Mouse (Mus musculus) kidney, postnatal 0 days (tissue): ENCODE measurements at regions not wholly inside any gene's neighbourhood (a gene's known extent, or its start where the extent isn't known, plus 50 kb on each side); places are given as distances from the start of the nearest gene placed in this dataset.
A peak's percentile ranks its signal among the peaks of the same experiment; 100 is the strongest.

ENCODE experiments used
- ATAC-seq: fragments of 200-750 bp; cut with Nextera tagmentation; replicated peaks from 2 replicates; pipeline ENCODE4 v1.8.0; 2017; ENCODE audit warnings: low read depth, moderate number of reproducible peaks, moderate TSS enrichment, moderate library complexity; ENCODE audit not compliant: low FRiP score
- DNase-seq: peaks from one replicate; pipeline ENCODE4 v3.0.0-alpha.2; 2016; ENCODE audit warnings: low spot score
- H3K27ac ChIP-seq: fragments of 300-500 bp; sonication (generic); 2 replicates; pipeline ENCODE4 v1.5.1; 2014; ENCODE audit warnings: mild to moderate bottlenecking
- H3K27me3 ChIP-seq: fragments of 300-500 bp; sonication (generic); 2 replicates; pipeline ENCODE4 v1.6.1; 2014; ENCODE audit warnings: low read length, mixed read lengths; ENCODE audit not compliant: insufficient read depth
- H3K36me3 ChIP-seq: fragments of 300-500 bp; sonication (generic); 2 replicates; pipeline ENCODE4 v1.6.1; 2014; ENCODE audit warnings: low read length, mixed read lengths; ENCODE audit not compliant: insufficient read depth
- H3K4me1 ChIP-seq: fragments of 300-500 bp; sonication (generic); replicated peaks from 2 replicates; pipeline ENCODE4 v1.6.1; 2014; ENCODE audit warnings: antibody characterized with exemption, low read length, mixed read lengths; ENCODE audit not compliant: insufficient read depth
- H3K4me2 ChIP-seq: fragments of 300-500 bp; sonication (generic); 2 replicates; pipeline ENCODE4 v1.6.1; 2014; ENCODE audit warnings: mild to moderate bottlenecking, low read length, moderate library complexity, mixed read lengths
- H3K4me3 ChIP-seq: fragments of 300-500 bp; sonication (generic); replicated peaks from 2 replicates; pipeline ENCODE4 v1.5.1; 2014; ENCODE audit warnings: low read depth, low read length
- H3K9ac ChIP-seq: fragments of 300-500 bp; sonication (generic); 2 replicates; pipeline ENCODE4 v1.6.1; 2014; ENCODE audit warnings: low read depth, low read length
- H3K9me3 ChIP-seq: fragments of 300-500 bp; sonication (generic); replicated peaks from 2 replicates; pipeline ENCODE4 v1.6.1; 2016; ENCODE audit warnings: low read length, inconsistent platforms, mixed read lengths
- CTCF ChIP-seq: IDR thresholded peaks from 2 replicates; pipeline ENCODE4 v1.5.1; 2016; ENCODE audit warnings: antibody characterized with exemption, low read depth, mild to moderate bottlenecking, moderate library complexity
- WGBS: fragments of 180-500 bp; shearing (Covaris S2); extraction: QIAGEN DNeasy Blood & Tissue Kit; methylation state at CpG from one replicate; pipeline ENCODE4 v1.1.7; 2014; 5-methylcytosine and 5-hydroxymethylcytosine counted together

DNA sequence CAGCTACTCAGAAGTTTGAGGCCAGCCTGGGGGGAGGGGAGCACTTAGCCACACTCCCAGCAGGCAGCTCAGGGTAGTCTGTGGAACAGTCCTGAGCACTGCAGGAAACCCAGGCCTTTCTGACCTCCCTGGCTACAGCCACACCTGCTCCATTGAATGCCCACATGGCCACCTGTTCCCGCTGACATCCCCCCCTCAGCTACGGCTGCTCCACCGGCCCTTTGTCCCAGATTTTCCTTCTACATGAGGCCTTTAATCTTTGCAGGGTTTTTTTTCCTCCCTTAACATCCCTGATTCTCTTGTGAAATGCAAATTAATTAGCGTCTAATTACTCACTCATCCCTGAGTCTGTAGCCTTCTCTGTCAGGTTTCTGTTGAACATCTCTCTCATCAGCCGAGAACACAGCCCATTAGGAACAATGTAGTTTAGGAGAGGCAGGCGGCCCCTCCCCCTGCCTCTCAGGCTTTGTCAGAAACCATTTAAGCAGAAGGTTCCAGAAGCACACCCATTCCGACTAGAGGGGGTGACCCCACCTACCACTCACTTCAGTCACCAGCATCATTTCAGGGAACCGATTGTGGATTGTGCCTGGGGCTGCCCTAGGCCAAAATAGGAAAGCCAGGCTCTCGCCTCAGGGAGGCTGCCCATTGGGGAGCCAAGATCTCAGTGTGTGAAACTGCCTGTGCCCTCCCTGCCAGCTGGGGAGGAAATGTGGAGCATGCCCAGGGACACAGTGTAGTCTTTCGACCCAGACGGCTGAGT is 78.8 kb upstream of the Tle3 start:
- TF ChIP-seq CTCF, result no peak
- no peak for ATAC-seq
- no peak overlapping the region for H3K27ac ChIP-seq
- H3K4me3 ChIP-seq, result no peak overlapping the region
- H3K4me2 ChIP-seq, result no peak overlapping the region
- 69% methylated on average over 11 of the region's 11 CpGs for WGBS
- no peak for DNase-seq
- H3K4me1 ChIP-seq, result no peaks in the 10 kb centered on the region
- no peaks in the 10 kb centered on the region for H3K27me3 ChIP-seq
- H3K9ac ChIP-seq, result no peak overlapping the region
- H3K9me3 ChIP-seq, result no peaks in the 10 kb centered on the region
- no peaks in the 10 kb centered on the region for H3K36me3 ChIP-seq

DNA sequence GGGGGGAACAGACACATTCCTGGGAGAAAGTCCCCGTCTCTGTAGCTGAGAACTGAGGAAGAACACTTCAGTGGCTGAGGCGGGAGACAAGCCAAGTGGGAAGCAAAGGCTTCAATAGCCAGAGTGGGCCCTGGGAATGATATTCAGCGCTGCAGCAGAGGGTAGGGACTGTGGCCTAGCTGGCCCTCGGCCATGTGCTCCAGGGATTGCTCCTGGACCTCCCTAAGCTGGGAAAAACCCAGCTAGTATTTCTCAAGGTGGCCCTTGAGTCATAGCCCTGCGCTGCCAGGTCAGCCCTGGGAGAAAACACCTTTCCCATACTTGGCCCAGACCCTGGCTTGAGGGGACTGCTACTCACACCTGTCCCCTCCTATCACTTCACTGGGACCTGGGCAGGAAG is 77.2 kb upstream of the Tle3 start:
- no peaks in the 10 kb centered on the region for H3K27me3 ChIP-seq
- H3K27ac ChIP-seq, result no peak overlapping the region

DNA sequence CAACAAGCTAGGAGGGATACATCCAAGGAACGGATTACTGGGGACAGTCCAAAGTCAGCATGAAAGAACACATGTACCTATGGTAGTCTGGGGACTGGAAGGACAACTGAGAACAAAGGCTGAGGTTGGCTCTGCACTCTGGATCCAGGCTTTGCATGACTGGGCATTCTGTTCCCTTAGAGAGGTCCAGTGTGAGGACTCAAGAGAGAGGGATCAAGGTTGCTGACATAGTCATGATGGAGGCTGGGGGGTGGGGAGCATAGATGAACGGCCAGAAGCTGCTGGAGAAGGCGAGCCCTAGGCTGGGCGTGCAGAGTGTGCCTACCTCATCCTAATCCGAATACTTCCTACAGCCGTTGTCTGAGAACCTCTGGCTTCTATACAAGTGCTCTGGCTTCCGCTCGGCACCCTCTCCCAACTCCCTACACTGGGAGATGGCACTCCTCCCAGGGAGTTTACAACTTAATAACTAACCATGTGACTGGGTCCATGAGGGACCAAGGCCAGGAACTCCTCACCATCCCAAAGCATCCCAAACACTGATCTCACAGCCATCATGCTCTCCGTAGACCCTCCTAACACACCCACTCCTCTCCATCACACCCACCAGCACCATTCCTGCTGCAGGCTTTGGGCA is 75.7 kb upstream of the Tle3 start:
- TF ChIP-seq CTCF, result no peak
- Histone ChIP-seq H3K9ac (no peak overlapping the region), H3K4me1 (no peaks in the 10 kb centered on the region), H3K4me2 (no peak overlapping the region), H3K27me3 (no peaks in the 10 kb centered on the region), H3K4me3 (no peak overlapping the region), H3K27ac (no peak overlapping the region), H3K36me3 (no peaks in the 10 kb centered on the region), H3K9me3 (no peaks in the 10 kb centered on the region)
- ATAC-seq, result peak; percentile 18; the same call in 1 of the 2 replicates
- no peak for DNase-seq
- 89% methylated on average over 9 of the region's 9 CpGs for WGBS

More for the DNA sequence above, 77.2 kb upstream of the Tle3 start:
- ATAC-seq (no peak), DNase-seq (no peak)
- 79% methylated on average over 5 of the region's 5 CpGs for WGBS
- no peak for TF ChIP-seq CTCF
- no peaks in the 10 kb centered on the region for H3K4me1 ChIP-seq
- H3K9ac ChIP-seq, result no peak overlapping the region
- H3K36me3 ChIP-seq, result no peaks in the 10 kb centered on the region
- no peak overlapping the region for H3K4me2 ChIP-seq
- H3K9me3 ChIP-seq, result no peaks in the 10 kb centered on the region
- no peak overlapping the region for H3K4me3 ChIP-seq

DNA sequence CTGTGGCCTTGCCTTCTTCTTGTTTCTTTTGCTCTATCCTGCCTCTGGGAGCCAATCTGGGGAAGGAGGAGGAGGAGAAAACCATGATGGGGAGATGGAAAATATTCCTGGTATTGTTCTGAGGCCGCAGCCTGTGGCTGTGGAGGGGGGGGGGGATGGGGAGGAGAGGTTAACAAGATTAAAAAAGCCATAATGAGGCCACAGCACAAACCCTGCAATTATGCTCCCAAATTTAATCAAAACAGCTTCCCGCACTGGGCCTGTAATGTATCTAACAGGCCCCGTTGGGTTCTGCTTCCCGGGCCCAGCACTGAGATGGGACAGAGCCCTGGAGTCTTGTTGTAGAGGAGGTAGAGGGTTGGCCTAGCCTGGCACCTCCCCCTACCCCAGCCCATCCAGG is 74.8 kb upstream of the Tle3 start:
- H3K4me1 ChIP-seq, result no peaks in the 10 kb centered on the region

DNA sequence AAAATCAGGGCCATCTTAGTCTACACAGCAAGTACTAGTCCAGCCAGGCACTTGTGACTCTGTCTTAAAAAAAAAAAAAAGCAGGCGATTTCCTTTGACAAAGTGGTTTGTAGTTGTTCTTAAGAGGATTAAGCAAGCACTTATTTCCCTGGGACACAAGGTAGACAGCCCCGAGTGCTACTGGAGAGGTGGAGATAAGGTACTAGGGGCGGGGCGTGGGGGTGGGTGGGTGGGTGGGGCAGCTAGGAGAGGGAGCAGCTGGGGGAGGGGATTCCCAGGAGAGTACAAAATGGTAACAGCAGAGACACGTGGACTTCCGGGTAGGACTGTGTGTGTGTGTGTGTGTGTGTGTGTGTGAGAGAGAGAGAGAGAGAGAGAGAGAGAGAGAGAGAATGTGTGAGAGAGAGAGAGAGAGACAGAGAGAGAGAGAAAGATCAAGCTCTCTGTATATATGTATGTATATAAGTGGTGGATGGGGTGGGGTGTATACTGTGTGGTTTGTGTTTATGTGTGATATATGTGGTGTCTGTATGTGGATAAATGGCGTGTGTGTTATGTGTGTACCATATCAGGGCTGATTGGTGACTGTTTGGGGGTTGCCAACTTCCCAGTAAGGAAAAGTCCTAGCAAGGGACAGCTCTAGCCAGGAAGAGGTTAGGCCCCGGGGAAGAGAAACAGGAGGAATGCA is 72.1 kb upstream of the Tle3 start:
- Histone ChIP-seq H3K27ac (no peak overlapping the region), H3K4me3 (no peak overlapping the region), H3K27me3 (no peaks in the 10 kb centered on the region), H3K4me1 (no peaks in the 10 kb centered on the region), H3K9me3 (no peaks in the 10 kb centered on the region), H3K9ac (no peak overlapping the region), H3K4me2 (no peak overlapping the region), H3K36me3 (no peaks in the 10 kb centered on the region)
- 76% methylated on average over 8 of the region's 8 CpGs for WGBS
- DNase-seq (no peak), ATAC-seq (no peak)
- no peak for TF ChIP-seq CTCF

More for the DNA sequence above, 74.8 kb upstream of the Tle3 start:
- Histone ChIP-seq H3K9ac (no peak overlapping the region), H3K27me3 (no peaks in the 10 kb centered on the region), H3K9me3 (no peaks in the 10 kb centered on the region), H3K4me3 (no peak overlapping the region), H3K27ac (no peak overlapping the region), H3K4me2 (no peak overlapping the region), H3K36me3 (no peaks in the 10 kb centered on the region)
- TF ChIP-seq CTCF, result no peak
- WGBS, result 56% methylated on average over 4 of the region's 4 CpGs
- ATAC-seq (no peak), DNase-seq (no peak)

DNA sequence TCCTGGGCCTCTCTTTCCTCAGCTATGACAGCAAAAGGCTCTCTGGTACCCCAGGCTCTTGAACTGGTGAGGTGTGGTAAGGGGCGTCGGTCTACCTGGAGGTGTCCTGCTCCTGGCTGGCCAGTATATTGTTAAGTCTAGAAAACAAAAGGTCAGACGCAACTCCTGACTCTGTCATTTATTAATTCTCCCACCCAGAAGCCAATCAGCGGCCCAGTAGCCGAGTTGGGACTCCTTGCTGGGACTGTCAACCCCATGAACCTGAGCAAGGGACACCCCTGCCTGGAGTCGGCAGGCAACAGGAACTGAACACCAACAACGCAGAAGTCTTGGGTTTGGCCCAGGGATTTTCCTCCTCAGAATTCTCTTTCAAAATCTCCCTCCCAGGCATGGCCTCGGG is 71.1 kb upstream of the Tle3 start:
- Histone ChIP-seq H3K4me1 (no peaks in the 10 kb centered on the region), H3K9me3 (no peaks in the 10 kb centered on the region), H3K9ac (no peak overlapping the region), H3K27ac (no peak overlapping the region), H3K4me3 (no peak overlapping the region), H3K36me3 (no peaks in the 10 kb centered on the region), H3K27me3 (no peaks in the 10 kb centered on the region), H3K4me2 (no peak overlapping the region)
- 81% methylated on average over 8 of the region's 8 CpGs for WGBS
- DNase-seq (no peak), ATAC-seq (peak; percentile 56; the same call in 1 of the 2 replicates)
- no peak for TF ChIP-seq CTCF
